Mouse (Mus musculus): ENCODE measurements around the gene Krtap6-2.

- TF ChIP-seq CTCF (IDR thresholded peaks at IDR 0.05; ENCODE audit: low read depth) (no peak), EP300 (optimal IDR thresholded peaks at IDR 0.05) (no peak)
These were observed 9.4 kb downstream of the Krtap6-2 start for GRCm38 (mm10) chr16:89410345-89411068.
